Comparison of ENCODE assay signal across 9 mouse cellular contexts in genomic region chr11:80503726-80504452, GRCm38 (mm10). TPM values are rescaled to one million over a fixed set of nuclear protein-coding genes. Genes with fewer than 3 reads are reported as not detected.
A peak's percentile ranks its signal among the peaks of the same experiment; 100 is the strongest.
DNase-seq lines count a peak whose midpoint lies in the region; ATAC-seq and TF ChIP-seq lines count a peak whose summit lies in the region.
"Had no signal": no experiment of that assay in that cellular context is flagged by ENCODE, and none has a peak within 500 bp of the region (broad histone marks: within the 10 kb centered on the region; RNA-seq: fewer than 3 reads in every experiment).

No protein-coding gene starts in this region.

- H3K27me3 ChIP-seq in lung, postnatal 0 days (replicated peaks; ENCODE audit: insufficient read depth, low read length): no peaks in the 10 kb centered on the region
- no peaks in the 10 kb centered on the region for H3K27me3 ChIP-seq in embryonic facial prominence, embryonic 15.5 days
- H3K27me3 ChIP-seq in intestine, embryonic 16.5 days (replicated peaks; ENCODE audit: control insufficient read depth, insufficient read depth, low read length): no peaks in the 10 kb centered on the region
- peaks cover 7% of the 10 kb centered on the region for H3K27me3 ChIP-seq in midbrain, embryonic 12.5 days
- H3K27me3 ChIP-seq in thymus, adult 2 months (ENCODE audit: control insufficient read depth, insufficient read depth, low read length): no peaks in the 10 kb centered on the region
- H3K27me3 ChIP-seq: liver, embryonic 13.5 days had no signal

- TF ChIP-seq CTCF in lung, postnatal 0 days (IDR thresholded peaks at IDR 0.05): no peak
- TF ChIP-seq CTCF in thymus, adult 2 months (IDR thresholded peaks at IDR 0.05; ENCODE audit: borderline replicate concordance, control insufficient read depth, extremely low read depth, insufficient read depth, low read length, poor library complexity): 0 out of 2 replicates have a peak, but pooled peaks have one; percentile 15

- no peak overlapping the region for H3K4me3 ChIP-seq in lung, postnatal 0 days (ENCODE audit: low read depth, low read length)
- H3K4me3 ChIP-seq in embryonic facial prominence, embryonic 15.5 days (replicated peaks): no peak overlapping the region
- H3K4me3 ChIP-seq in intestine, embryonic 16.5 days (ENCODE audit: low read length): no peak overlapping the region
- peak overlapping the region; percentile 14 for H3K4me3 ChIP-seq in midbrain, embryonic 12.5 days
- H3K4me3 ChIP-seq in thymus, adult 2 months (ENCODE audit: control insufficient read depth, insufficient read depth, low read length): no peak overlapping the region
- H3K4me3 ChIP-seq: liver, embryonic 13.5 days had no signal

- H3K27ac ChIP-seq in lung, postnatal 0 days (ENCODE audit: low read length): no peak overlapping the region
- 0 out of 2 replicates have a peak overlapping the region, but pooled peaks have one; percentile 17 for H3K27ac ChIP-seq in embryonic facial prominence, embryonic 15.5 days (replicated peaks)
- no peak overlapping the region for H3K27ac ChIP-seq in intestine, embryonic 16.5 days (ENCODE audit: low read length)
- H3K27ac ChIP-seq in midbrain, embryonic 12.5 days (replicated peaks): peak overlapping the region; percentile 99
- peak overlapping the region; percentile 64; the same call in 1 of the 2 replicates for H3K27ac ChIP-seq in thymus, adult 2 months (ENCODE audit: control insufficient read depth, insufficient read depth, low read length)
- H3K27ac ChIP-seq: liver, embryonic 13.5 days had no signal

- H3K36me3 ChIP-seq in lung, postnatal 0 days (ENCODE audit: insufficient read depth, low read length): no peaks in the 10 kb centered on the region
- H3K36me3 ChIP-seq in embryonic facial prominence, embryonic 15.5 days: no peaks in the 10 kb centered on the region
- H3K36me3 ChIP-seq in intestine, embryonic 16.5 days (ENCODE audit: control insufficient read depth, insufficient read depth, low read length): no peaks in the 10 kb centered on the region
- no peaks in the 10 kb centered on the region for H3K36me3 ChIP-seq in midbrain, embryonic 12.5 days
- no peaks in the 10 kb centered on the region for H3K36me3 ChIP-seq in thymus, adult 2 months (ENCODE audit: control insufficient read depth, insufficient read depth, low read length)
- H3K36me3 ChIP-seq: liver, embryonic 13.5 days had no signal

- WGBS in lung, postnatal 0 days: 52% methylated on average over 13 of the region's 13 CpGs
- 31% methylated on average over 13 of the region's 13 CpGs for WGBS in embryonic facial prominence, embryonic 15.5 days
- 49% methylated on average over 13 of the region's 13 CpGs for WGBS in intestine, embryonic 16.5 days
- WGBS in midbrain, embryonic 12.5 days: 14% methylated on average over 13 of the region's 13 CpGs
- WGBS in thymus, adult 2 months: 39% methylated on average over 13 of the region's 13 CpGs

- DNase-seq in lung, postnatal 0 days (ENCODE audit: low spot score): peak; percentile 14
- no peak for DNase-seq in lung, postnatal 36 days
- DNase-seq in thymus, adult 2 months: peak; percentile 72
- DNase-seq in spleen, adult 18-20 months: no peak
- DNase-seq in c-Kit-positive CD71-positive TER-119-positive erythroid progenitor cells, embryonic 14.5 days (ENCODE audit: low spot score): no peak
- DNase-seq: liver, embryonic 13.5 days had no signal

- TF ChIP-seq EP300 in lung, postnatal 0 days (IDR thresholded peaks at IDR 0.05): no peak

- no peak overlapping the region for H3K4me2 ChIP-seq in lung, postnatal 0 days (replicated peaks; ENCODE audit: low read depth, low read length)
- 0 out of 2 replicates have a peak overlapping the region, but pooled peaks have one; percentile 17 for H3K4me2 ChIP-seq in embryonic facial prominence, embryonic 15.5 days (replicated peaks)
- no peak overlapping the region for H3K4me2 ChIP-seq in intestine, embryonic 16.5 days (ENCODE audit: low read depth, low read length)
- peak overlapping the region; percentile 40 for H3K4me2 ChIP-seq in midbrain, embryonic 12.5 days (replicated peaks)
- H3K4me2 ChIP-seq: liver, embryonic 13.5 days had no signal

- no peaks in the 10 kb centered on the region for H3K9me3 ChIP-seq in lung, postnatal 0 days (ENCODE audit: low read length)
- H3K9me3 ChIP-seq in embryonic facial prominence, embryonic 15.5 days (replicated peaks): no peaks in the 10 kb centered on the region
- H3K9me3 ChIP-seq in intestine, embryonic 16.5 days (ENCODE audit: control insufficient read depth, low read length): no peaks in the 10 kb centered on the region
- H3K9me3 ChIP-seq in midbrain, embryonic 12.5 days: no peaks in the 10 kb centered on the region
- H3K9me3 ChIP-seq: liver, embryonic 13.5 days had no signal

- 0 out of 2 replicates have a peak, but pooled peaks have one; percentile 22 for TF ChIP-seq POLR2A in thymus, adult 2 months (IDR thresholded peaks at IDR 0.05; ENCODE audit: control insufficient read depth, extremely low read depth, insufficient read depth, low read length, poor library complexity)

- H3K4me1 ChIP-seq in lung, postnatal 0 days (ENCODE audit: insufficient read depth, low read depth, low read length): peaks cover 4% of the 10 kb centered on the region; the same call in 1 of the 2 replicates
- H3K4me1 ChIP-seq in embryonic facial prominence, embryonic 15.5 days: peaks cover 29% of the 10 kb centered on the region
- no peaks in the 10 kb centered on the region for H3K4me1 ChIP-seq in intestine, embryonic 16.5 days (ENCODE audit: control insufficient read depth, insufficient read depth, low read length)
- peaks cover 56% of the 10 kb centered on the region for H3K4me1 ChIP-seq in midbrain, embryonic 12.5 days
- H3K4me1 ChIP-seq in thymus, adult 2 months (replicated peaks; ENCODE audit: control insufficient read depth, insufficient read depth, low read length): peaks cover 45% of the 10 kb centered on the region

- H3K9ac ChIP-seq in lung, postnatal 0 days (replicated peaks; ENCODE audit: low read depth): no peak overlapping the region
- no peak overlapping the region for H3K9ac ChIP-seq in embryonic facial prominence, embryonic 15.5 days
- H3K9ac ChIP-seq in intestine, embryonic 16.5 days (ENCODE audit: low read depth, low read length): no peak overlapping the region
- peak overlapping the region; percentile 37 for H3K9ac ChIP-seq in midbrain, embryonic 12.5 days (replicated peaks)
- H3K9ac ChIP-seq: liver, embryonic 13.5 days had no signal

- ATAC-seq in lung, postnatal 0 days: no peak
- ATAC-seq in embryonic facial prominence, embryonic 15.5 days (ENCODE audit: insufficient number of reproducible peaks, low FRiP score, low TSS enrichment, low read depth): 0 out of 2 replicates have a peak, but pooled peaks have one; percentile 26
- 0 out of 2 replicates have a peak, but pooled peaks have one; percentile 16 for ATAC-seq in intestine, embryonic 16.5 days
- ATAC-seq in midbrain, embryonic 12.5 days (ENCODE audit: low FRiP score, low read depth): peak; percentile 95

RNA-seq across cellular contexts. Expression of gene Cdk5r1, which starts 27.1 kb away (rescaled TPM):
- 0.39 and 0.48 TPM in 2 replicates for polyA plus RNA-seq in lung, postnatal 0 days (2015; fragmentation: Nextera tagmentation; extraction: Ambion mirVana)
- polyA plus RNA-seq in embryonic facial prominence, embryonic 15.5 days (2015; fragmentation: Nextera tagmentation; extraction: Ambion mirVana): 4.5 and 5.3 TPM in 2 replicates
- 0.87 and 0.88 TPM in 2 replicates for polyA plus RNA-seq in intestine, embryonic 16.5 days (2015; fragmentation: Nextera tagmentation; extraction: Ambion mirVana)
- 58.8 and 70.8 TPM in 2 replicates for polyA plus RNA-seq in midbrain, embryonic 12.5 days (2016; fragmentation: Nextera tagmentation; extraction: Ambion mirVana)
- 10.8 and 12.3 TPM in 2 replicates for polyA plus RNA-seq in thymus, adult 2 months (2012; rRNA removed)

Comparison
In these comparisons a context has a peak if more than half of its experiments do, and no peak if none do; other contexts are left out.
1. DNase-seq: peak in lung, postnatal 0 days (single experiment) and thymus, adult 2 months (single experiment); none in lung, postnatal 36 days (single experiment), spleen, adult 18-20 months (0 of 2) and c-Kit-positive CD71-positive TER-119-positive erythroid progenitor cells, embryonic 14.5 days (single experiment).
2. H3K27ac ChIP-seq: peak in embryonic facial prominence, embryonic 15.5 days (single experiment), midbrain, embryonic 12.5 days (single experiment) and thymus, adult 2 months (single experiment); none in lung, postnatal 0 days (single experiment) and intestine, embryonic 16.5 days (single experiment).
3. H3K4me2 ChIP-seq: peak in embryonic facial prominence, embryonic 15.5 days (single experiment) and midbrain, embryonic 12.5 days (single experiment); none in lung, postnatal 0 days (single experiment) and intestine, embryonic 16.5 days (single experiment).